Mouse (Mus musculus) kidney, adult 2 months (tissue): Measurements from ENCODE around the gene Bcar3. TPM values are rescaled to one million over a fixed set of nuclear protein-coding genes. Genes with fewer than 3 reads are reported as not detected.

Experiments used
- DNase-seq: peaks from one replicate; pipeline ENCODE4 v3.0.0; 2021
- H3K27ac ChIP-seq: fragments of 200-500 bp; 2 replicates; pipeline ENCODE4 v1.5.1; 2012; ENCODE audit warnings: low read depth, low read length, control low read depth, inconsistent platforms; ENCODE audit not compliant: insufficient read depth
- H3K27me3 ChIP-seq: fragments of 200-500 bp; replicated peaks from 2 replicates; pipeline ENCODE4 v1.6.1; 2012; ENCODE audit warnings: mild to moderate bottlenecking, moderate library complexity, low read length, inconsistent platforms; ENCODE audit not compliant: control insufficient read depth, insufficient read depth
- H3K36me3 ChIP-seq: fragments of 200-500 bp; 2 replicates; pipeline ENCODE4 v1.6.1; 2012; ENCODE audit warnings: mild to moderate bottlenecking, moderate library complexity, low read length, inconsistent platforms; ENCODE audit not compliant: control insufficient read depth, insufficient read depth
- H3K4me1 ChIP-seq: fragments of 200-500 bp; 2 replicates; pipeline ENCODE4 v1.6.1; 2011; ENCODE audit warnings: low read length; ENCODE audit not compliant: control insufficient read depth, insufficient read depth
- H3K4me3 ChIP-seq: fragments of 200-500 bp; 2 replicates; pipeline ENCODE4 v1.5.1; 2011; ENCODE audit warnings: mild to moderate bottlenecking, low read depth, low read length, control low read depth; ENCODE audit not compliant: insufficient read depth
- CTCF ChIP-seq: fragments of 200-500 bp; conservative IDR thresholded peaks from 2 replicates; pipeline ENCODE4 v1.5.1; 2011; ENCODE audit warnings: low read depth, mild to moderate bottlenecking, control low read depth, low read length, moderate library complexity, mixed read lengths; ENCODE audit not compliant: insufficient read depth, insufficient read length
- POLR2A ChIP-seq: fragments of 200-500 bp; IDR thresholded peaks from one replicate; pipeline ENCODE4 v1.6.1; 2011; ENCODE audit warnings: low read depth, low read length, control low read depth
- WGBS: fragments of 180-500 bp; shearing (Covaris S2); methylation state at CpG from one replicate; pipeline ENCODE4 v1.1.7; 2018; 5-methylcytosine and 5-hydroxymethylcytosine counted together
- polyA plus RNA-seq: library from polyadenylated mRNA; depleted of rRNA; stranded (reverse); fragments of >200 nt; gene quantifications from 2 replicates; pipeline ENCODE4 v1.2.3, GENCODE M21; 2012

The Bcar3 gene
- polyA plus RNA-seq, 1 experiment = 41.3 TPM

GRCm38 (mm10) chr3:122307894-122308671, 14.1 kb downstream of the Bcar3 start:
- no peak overlapping the region for H3K4me3 ChIP-seq
- WGBS = 43% methylated on average over 4 of the region's 4 CpGs
- no peaks in the 10 kb centered on the region for H3K4me1 ChIP-seq
- no peak for DNase-seq
- H3K27ac ChIP-seq = no peak overlapping the region
- no peaks in the 10 kb centered on the region for H3K36me3 ChIP-seq
- no peak for TF ChIP-seq POLR2A
- no peak for TF ChIP-seq CTCF
- H3K27me3 ChIP-seq = no peaks in the 10 kb centered on the region

GRCm38 (mm10) chr3:122308981-122309380, 15.0 kb downstream of the Bcar3 start:
- H3K4me3 ChIP-seq = no peak overlapping the region
- H3K27ac ChIP-seq = no peak overlapping the region
- no peak for TF ChIP-seq CTCF
- no peak for TF ChIP-seq POLR2A
- WGBS = 39% methylated on average over 6 of the region's 6 CpGs
- no peaks in the 10 kb centered on the region for H3K36me3 ChIP-seq
- H3K27me3 ChIP-seq = no peaks in the 10 kb centered on the region
- no peaks in the 10 kb centered on the region for H3K4me1 ChIP-seq
- no peak for DNase-seq

GRCm38 (mm10) chr3:122312078-122312477, 18.1 kb downstream of the Bcar3 start:
- peak; percentile 90 for TF ChIP-seq CTCF
- TF ChIP-seq POLR2A = no peak
- Histone ChIP-seq H3K27me3 (no peaks in the 10 kb centered on the region), H3K4me1 (no peaks in the 10 kb centered on the region), H3K27ac (no peak overlapping the region), H3K4me3 (no peak overlapping the region), H3K36me3 (no peaks in the 10 kb centered on the region)
- 24% methylated on average over 2 of the region's 2 CpGs for WGBS
- peak; percentile 88 for DNase-seq

GRCm38 (mm10) chr3:122312936-122313629, 19.1 kb downstream of the Bcar3 start:
- WGBS = 54% methylated on average over 10 of the region's 10 CpGs

GRCm38 (mm10) chr3:122313936-122314335, 20.0 kb downstream of the Bcar3 start:
- TF ChIP-seq POLR2A = no peak
- TF ChIP-seq CTCF = no peak
- H3K4me1 ChIP-seq = no peaks in the 10 kb centered on the region
- H3K36me3 ChIP-seq = no peaks in the 10 kb centered on the region
- no peak for DNase-seq
- H3K27me3 ChIP-seq = no peaks in the 10 kb centered on the region
- H3K4me3 ChIP-seq = no peak overlapping the region
- WGBS = 75% methylated on average over 7 of the region's 7 CpGs
- no peak overlapping the region for H3K27ac ChIP-seq

More at GRCm38 (mm10) chr3:122312936-122313629, 19.1 kb downstream of the Bcar3 start:
- Histone ChIP-seq H3K27ac (no peak overlapping the region), H3K4me1 (no peaks in the 10 kb centered on the region), H3K36me3 (no peaks in the 10 kb centered on the region), H3K27me3 (no peaks in the 10 kb centered on the region), H3K4me3 (no peak overlapping the region)
- DNase-seq = no peak
- TF ChIP-seq CTCF (no peak), POLR2A (no peak)

- no peaks in the 10 kb centered on the region for H3K36me3 ChIP-seq
- no peak for TF ChIP-seq POLR2A
- no peak for TF ChIP-seq CTCF
- no peaks in the 10 kb centered on the region for H3K4me1 ChIP-seq
- WGBS = 30% methylated on average over 11 of the region's 11 CpGs
- DNase-seq = no peak
- peak overlapping the region; percentile 2; the same call in 1 of the 2 replicates for H3K27ac ChIP-seq
- no peaks in the 10 kb centered on the region for H3K27me3 ChIP-seq
- no peak overlapping the region for H3K4me3 ChIP-seq
Observed at GRCm38 (mm10) chr3:122316621-122317020, 22.7 kb downstream of the Bcar3 start.

- no peak for DNase-seq
- no peaks in the 10 kb centered on the region for H3K36me3 ChIP-seq
- H3K4me3 ChIP-seq = no peak overlapping the region
- WGBS = 93% methylated on average over 6 of the region's 6 CpGs
- no peaks in the 10 kb centered on the region for H3K4me1 ChIP-seq
- no peak overlapping the region for H3K27ac ChIP-seq
- TF ChIP-seq POLR2A (no peak), CTCF (no peak)
- no peaks in the 10 kb centered on the region for H3K27me3 ChIP-seq
Observed at GRCm38 (mm10) chr3:122317339-122317738, 23.4 kb downstream of the Bcar3 start.
